Mouse (Mus musculus) kidney, embryonic 16.5 days (tissue): Measurements from ENCODE around the gene Ccnl2. TPM values are rescaled to one million over a fixed set of nuclear protein-coding genes. Genes with fewer than 3 reads are reported as not detected.

ENCODE experiments used
- ATAC-seq: fragments of 200-750 bp; cut with Nextera tagmentation; 2 replicates; pipeline ENCODE4 v1.8.0; 2017; ENCODE audit warnings: moderate TSS enrichment; ENCODE audit not compliant: low FRiP score, low TSS enrichment
- H3K27ac ChIP-seq: fragments of 300-500 bp; sonication (generic); 2 replicates; pipeline ENCODE4 v1.5.1; 2014; ENCODE audit warnings: low read length
- H3K27me3 ChIP-seq: fragments of 300-500 bp; sonication (generic); 2 replicates; pipeline ENCODE4 v1.6.1; 2014; ENCODE audit warnings: low read length, control low read depth, mixed read lengths; ENCODE audit not compliant: insufficient read depth
- H3K36me3 ChIP-seq: fragments of 300-500 bp; sonication (generic); 2 replicates; pipeline ENCODE4 v1.6.1; 2014; ENCODE audit warnings: low read length, control low read depth, mixed read lengths; ENCODE audit not compliant: insufficient read depth
- H3K4me1 ChIP-seq: fragments of 300-500 bp; sonication (generic); 2 replicates; pipeline ENCODE4 v1.6.1; 2014; ENCODE audit warnings: low read length, control low read depth, mixed read lengths; ENCODE audit not compliant: insufficient read depth
- H3K4me2 ChIP-seq: fragments of 300-500 bp; sonication (generic); replicated peaks from 2 replicates; pipeline ENCODE4 v1.6.1; 2014; ENCODE audit warnings: low read depth, low read length
- H3K4me3 ChIP-seq: fragments of 300-500 bp; sonication (generic); 2 replicates; pipeline ENCODE4 v1.5.1; 2014; ENCODE audit warnings: mild to moderate bottlenecking, low read length
- H3K9ac ChIP-seq: fragments of 300-500 bp; sonication (generic); replicated peaks from 2 replicates; pipeline ENCODE4 v1.6.1; 2014; ENCODE audit warnings: low read length
- H3K9me3 ChIP-seq: fragments of 300-500 bp; sonication (generic); 2 replicates; pipeline ENCODE4 v1.6.1; 2016; ENCODE audit warnings: low read length, control low read depth
- WGBS: fragments of 180-500 bp; shearing (Covaris S2); extraction: QIAGEN DNeasy Blood & Tissue Kit; methylation state at CpG from one replicate; pipeline ENCODE4 v1.1.7; 2014; 5-methylcytosine and 5-hydroxymethylcytosine counted together
- polyA plus RNA-seq: library from polyadenylated mRNA; unstranded; fragments of >200 nt; fragmentation: Nextera tagmentation; extraction: Ambion mirVana; gene quantifications from 2 replicates; pipeline ENCODE4 v1.2.1, GENCODE M21; 2015

Gene Ccnl2
- polyA plus RNA-seq, 1 experiment from 2014 or later: 168 TPM

GRCm38 (mm10) chr4:155803340-155804041 lies 8.8 kb upstream of the Ccnl2 start:
- H3K9ac ChIP-seq: peak overlapping the region; percentile 89
- peaks cover 13% of the 10 kb centered on the region for H3K36me3 ChIP-seq
- ATAC-seq: peak; percentile 98
- H3K9me3 ChIP-seq: no peaks in the 10 kb centered on the region
- no peaks in the 10 kb centered on the region for H3K27me3 ChIP-seq
- H3K27ac ChIP-seq: peak overlapping the region; percentile 77
- peak overlapping the region; percentile 64 for H3K4me2 ChIP-seq
- H3K4me1 ChIP-seq: peaks cover 20% of the 10 kb centered on the region
- under 1% methylated on average over 58 of the region's 58 CpGs for WGBS
- peak overlapping the region; percentile 90 for H3K4me3 ChIP-seq

GRCm38 (mm10) chr4:155807841-155808240 lies 4.4 kb upstream of the Ccnl2 start:
- Histone ChIP-seq H3K4me2 (no peak overlapping the region), H3K36me3 (peaks cover 35% of the 10 kb centered on the region), H3K9ac (no peak overlapping the region), H3K27me3 (no peaks in the 10 kb centered on the region), H3K9me3 (no peaks in the 10 kb centered on the region), H3K4me3 (no peak overlapping the region), H3K4me1 (peaks cover 21% of the 10 kb centered on the region), H3K27ac (no peak overlapping the region)
- 84% methylated on average over 3 of the region's 3 CpGs for WGBS
- no peak for ATAC-seq

- Histone ChIP-seq H3K9ac (peak overlapping the region; percentile 99), H3K27ac (peak overlapping the region; percentile 87), H3K36me3 (peaks cover 67% of the 10 kb centered on the region), H3K4me2 (peak overlapping the region; percentile 78), H3K4me1 (peaks cover 18% of the 10 kb centered on the region), H3K4me3 (peak overlapping the region; percentile 89), H3K9me3 (no peaks in the 10 kb centered on the region), H3K27me3 (no peaks in the 10 kb centered on the region)
- ATAC-seq: peak; percentile 41
- WGBS: 0% methylated on average over 49 of the region's 49 CpGs
These were observed 434 bp downstream of the Ccnl2 start for GRCm38 (mm10) chr4:155812665-155813181.

- H3K9ac ChIP-seq: no peak overlapping the region
- peaks cover 13% of the 10 kb centered on the region for H3K4me1 ChIP-seq
- H3K36me3 ChIP-seq: peaks cover 78% of the 10 kb centered on the region
- H3K4me2 ChIP-seq: no peak overlapping the region
- no peaks in the 10 kb centered on the region for H3K27me3 ChIP-seq
- H3K4me3 ChIP-seq: no peak overlapping the region
- WGBS: 79% methylated on average over 4 of the region's 4 CpGs
- H3K27ac ChIP-seq: no peak overlapping the region
- H3K9me3 ChIP-seq: no peaks in the 10 kb centered on the region
- ATAC-seq: no peak
These were observed 5.2 kb downstream of the Ccnl2 start for GRCm38 (mm10) chr4:155817533-155817932.

- peaks cover 87% of the 10 kb centered on the region for H3K36me3 ChIP-seq
- no peaks in the 10 kb centered on the region for H3K27me3 ChIP-seq
- H3K4me2 ChIP-seq: no peak overlapping the region
- no peak overlapping the region for H3K27ac ChIP-seq
- no peaks in the 10 kb centered on the region for H3K9me3 ChIP-seq
- no peak overlapping the region for H3K9ac ChIP-seq
- WGBS: 80% methylated on average over 7 of the region's 7 CpGs
- H3K4me1 ChIP-seq: no peaks in the 10 kb centered on the region
- no peak for ATAC-seq
- no peak overlapping the region for H3K4me3 ChIP-seq
These were observed 8.7 kb downstream of the Ccnl2 start for GRCm38 (mm10) chr4:155821025-155821424.

GRCm38 (mm10) chr4:155823443-155823842 lies 11.2 kb downstream of the Ccnl2 start:
- Histone ChIP-seq H3K9me3 (no peaks in the 10 kb centered on the region), H3K4me3 (no peak overlapping the region), H3K27me3 (no peaks in the 10 kb centered on the region), H3K36me3 (peaks cover 72% of the 10 kb centered on the region), H3K4me1 (no peaks in the 10 kb centered on the region), H3K4me2 (no peak overlapping the region), H3K27ac (no peak overlapping the region), H3K9ac (no peak overlapping the region)
- WGBS: 93% methylated on average over 16 of the region's 16 CpGs
- no peak for ATAC-seq

GRCm38 (mm10) chr4:155829866-155830265 lies 17.6 kb downstream of the Ccnl2 start:
- H3K4me2 ChIP-seq: no peak overlapping the region

GRCm38 (mm10) chr4:155830596-155830995 lies 18.3 kb downstream of the Ccnl2 start:
- peak overlapping the region; percentile 96 for H3K4me2 ChIP-seq
- no peak for ATAC-seq
- peaks cover 13% of the 10 kb centered on the region; the same call in 1 of the 2 replicates for H3K36me3 ChIP-seq
- H3K9ac ChIP-seq: no peak overlapping the region
- peaks cover 22% of the 10 kb centered on the region for H3K4me1 ChIP-seq
- peak overlapping the region; percentile 93 for H3K4me3 ChIP-seq
- H3K9me3 ChIP-seq: no peaks in the 10 kb centered on the region
- H3K27me3 ChIP-seq: no peaks in the 10 kb centered on the region
- 48% methylated on average over 8 of the region's 8 CpGs for WGBS
- H3K27ac ChIP-seq: 0 out of 2 replicates have a peak overlapping the region, but pooled peaks have one; percentile 44

More at GRCm38 (mm10) chr4:155829866-155830265, 17.6 kb downstream of the Ccnl2 start:
- Histone ChIP-seq H3K27ac (no peak overlapping the region), H3K36me3 (peaks cover 20% of the 10 kb centered on the region), H3K4me3 (no peak overlapping the region), H3K4me1 (peaks cover 22% of the 10 kb centered on the region), H3K9ac (no peak overlapping the region), H3K9me3 (no peaks in the 10 kb centered on the region), H3K27me3 (no peaks in the 10 kb centered on the region)
- 90% methylated on average over 4 of the region's 4 CpGs for WGBS
- no peak for ATAC-seq

GRCm38 (mm10) chr4:155831205-155831766 lies 19.0 kb downstream of the Ccnl2 start, which contains the start of gene Aurkaip1:
Aurkaip1 (plus strand) TSS chr4:155831272.
- WGBS: under 1% methylated on average over 49 of the region's 49 CpGs
- H3K27ac ChIP-seq: peak within 1 kb of the TSS; percentile 94

More at GRCm38 (mm10) chr4:155831205-155831766, 19.0 kb downstream of the Ccnl2 start, which contains the start of gene Aurkaip1:
- Histone ChIP-seq H3K4me3 (peak within 1 kb of the TSS; percentile 93), H3K9ac (peak within 1 kb of the TSS; percentile 90), H3K36me3 (0 out of 2 replicates have a peak, but pooled peaks cover 11% of the 10 kb centered on the region), H3K27me3 (no peaks in the 10 kb centered on the region), H3K4me2 (peak within 1 kb of the TSS; percentile 96), H3K9me3 (no peaks in the 10 kb centered on the region), H3K4me1 (peaks cover 22% of the 10 kb centered on the region)
- ATAC-seq: peak; percentile 94
